Mouse (Mus musculus) E14TG2a.4 (cell line): ENCODE results near the gene Gm28372.

ENCODE experiments used
- CTCF ChIP-seq: conservative IDR thresholded peaks from 2 replicates; pipeline ENCODE4 v1.5.1; 2014; ENCODE audit warnings: low read length
- NANOG ChIP-seq: IDR thresholded peaks from 2 replicates; pipeline ENCODE4 v1.6.1; 2014; ENCODE audit warnings: borderline replicate concordance, low read length, mixed read lengths

GRCm38 (mm10) chr2:130388796-130389195 lies 16.2 kb upstream of the Gm28372 start:
- TF ChIP-seq NANOG, result no peak
- TF ChIP-seq CTCF, result peak; percentile 37
